Mouse (Mus musculus) testis, adult 2 months (tissue): ENCODE data around the gene Tmem132d.

Experiments used
- CTCF ChIP-seq: fragments of 200-500 bp; IDR thresholded peaks from 2 replicates; pipeline ENCODE4 v1.5.1; 2012; ENCODE audit warnings: low read depth, mild to moderate bottlenecking, inconsistent platforms, low read length, moderate library complexity; ENCODE audit not compliant: control insufficient read depth, insufficient read depth, insufficient replicate concordance
- POLR2A ChIP-seq: fragments of 200-500 bp; IDR thresholded peaks from 2 replicates; pipeline ENCODE4 v1.6.1; 2012; ENCODE audit warnings: low read depth, mild to moderate bottlenecking, inconsistent platforms, low read length, moderate library complexity; ENCODE audit not compliant: control insufficient read depth

DNA sequence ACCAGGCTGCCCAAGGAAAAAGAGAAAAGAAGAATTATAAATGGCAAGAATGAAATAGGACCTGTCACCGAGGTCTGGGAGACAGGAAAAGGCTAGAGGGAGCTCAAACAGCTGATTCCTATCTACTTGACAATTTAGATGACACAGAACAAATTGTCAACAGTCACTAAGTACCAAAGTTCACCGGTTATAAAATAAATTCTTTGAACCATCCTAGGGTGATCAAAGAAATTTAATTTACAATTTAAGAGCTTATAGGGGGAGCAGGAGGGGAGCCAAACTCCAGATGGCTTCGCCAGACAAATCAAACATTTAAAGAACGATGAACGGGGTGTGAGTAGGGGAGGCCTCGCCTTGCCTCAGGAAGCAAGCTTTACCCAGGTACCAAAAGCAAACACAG, 20.6 kb downstream of the Tmem132d start:
- TF ChIP-seq POLR2A = no peak
- no peak for TF ChIP-seq CTCF
